Mouse (Mus musculus): ENCODE measurements around the gene Raph1. TPM values are rescaled to one million over a fixed set of nuclear protein-coding genes. Genes with fewer than 3 reads are reported as not detected.

The Raph1 gene
- total RNA-seq, 2 experiments from 2014 or later = 72.4 to 82.9 TPM

DNA sequence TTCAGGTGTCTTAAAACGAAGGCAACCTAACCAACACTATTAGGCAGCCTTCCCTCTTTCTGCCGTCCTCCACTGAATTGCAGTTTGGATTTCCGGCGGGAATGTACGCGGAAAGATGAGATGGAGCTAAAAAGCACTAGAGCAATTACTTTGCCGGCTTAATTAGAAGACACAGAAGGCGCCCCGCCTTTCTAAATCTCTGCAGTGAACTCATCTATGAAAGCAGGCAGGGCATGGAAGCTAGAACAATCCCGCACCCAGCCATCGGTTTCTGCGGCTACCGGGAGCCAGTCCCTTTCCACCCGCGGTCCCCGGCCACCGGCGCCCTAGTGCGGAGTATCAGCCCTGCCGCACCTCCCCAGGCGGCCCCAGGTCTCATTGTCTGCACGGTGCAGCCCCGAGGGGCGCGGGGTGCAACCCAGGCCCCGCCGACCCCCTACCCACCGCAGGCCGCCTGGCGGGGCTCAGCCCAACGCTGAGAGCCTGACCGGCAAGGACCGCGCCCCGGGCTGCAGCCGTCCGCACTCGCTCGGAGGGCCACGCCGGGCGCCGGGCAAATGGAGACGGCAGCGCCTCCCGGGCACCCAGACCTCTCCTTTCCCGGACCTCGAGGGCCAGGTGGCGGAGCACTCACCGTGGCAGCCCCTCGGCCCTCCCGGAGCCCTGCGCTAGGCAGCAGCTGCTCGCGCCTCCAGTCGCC is 823 bp downstream of the Raph1 start:
- peak; percentile 14 to 44 for DNase-seq (ENCODE audit: low spot score in 2 of 2)

DNA sequence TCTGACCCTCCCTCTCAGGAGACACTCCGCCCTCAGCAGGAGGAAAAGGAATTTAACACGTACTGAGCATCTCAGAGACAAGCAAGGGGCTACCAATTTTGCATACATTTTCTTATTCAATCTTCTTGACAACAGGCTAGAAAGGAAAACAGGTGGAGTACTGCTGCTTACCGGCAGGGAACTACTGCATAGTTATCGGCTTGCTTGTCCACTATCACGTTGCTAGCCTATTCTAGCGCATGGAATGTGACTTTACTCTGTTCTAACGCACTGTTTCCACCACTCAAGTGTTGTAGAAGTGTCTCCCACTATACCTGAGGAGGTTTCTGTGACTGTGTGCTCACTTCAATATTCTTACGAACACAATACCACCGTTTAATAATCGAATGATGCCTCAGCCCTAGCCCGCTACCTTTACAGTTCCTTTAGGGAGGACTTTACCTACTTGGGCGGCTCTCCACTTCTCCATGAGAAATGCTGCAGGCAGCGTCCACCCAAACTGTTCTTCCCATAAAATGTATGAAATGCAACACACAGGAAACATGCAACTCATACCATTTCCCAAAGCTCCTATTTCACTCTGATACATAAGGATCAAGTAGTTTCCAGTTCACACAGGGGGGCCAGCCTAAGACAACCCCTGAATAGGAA is 1.5 kb downstream of the Raph1 start:
- DNase-seq (ENCODE audit: low spot score in 2 of 2) = peak; percentile 13 to 26

DNA sequence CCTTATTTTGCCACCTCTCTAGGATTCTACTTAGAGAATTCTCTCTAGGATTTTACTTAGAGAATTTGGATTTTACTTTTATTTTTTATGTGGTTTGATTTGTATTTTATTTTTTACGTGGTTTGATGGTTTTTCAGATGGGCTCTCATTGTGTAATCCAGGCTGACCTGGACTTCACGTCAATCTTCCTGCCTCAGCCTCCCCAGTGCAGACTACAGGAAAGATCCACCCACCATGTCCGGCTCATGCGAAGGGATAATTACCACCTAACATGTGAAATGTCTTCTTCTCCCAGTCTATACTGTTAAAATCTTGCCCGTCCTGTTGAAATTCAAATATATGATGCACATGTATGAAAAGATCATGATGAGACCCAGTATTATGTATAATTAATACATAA is 2.2 kb downstream of the Raph1 start:
- no peak for DNase-seq (ENCODE audit: low spot score in 2 of 2)

DNA sequence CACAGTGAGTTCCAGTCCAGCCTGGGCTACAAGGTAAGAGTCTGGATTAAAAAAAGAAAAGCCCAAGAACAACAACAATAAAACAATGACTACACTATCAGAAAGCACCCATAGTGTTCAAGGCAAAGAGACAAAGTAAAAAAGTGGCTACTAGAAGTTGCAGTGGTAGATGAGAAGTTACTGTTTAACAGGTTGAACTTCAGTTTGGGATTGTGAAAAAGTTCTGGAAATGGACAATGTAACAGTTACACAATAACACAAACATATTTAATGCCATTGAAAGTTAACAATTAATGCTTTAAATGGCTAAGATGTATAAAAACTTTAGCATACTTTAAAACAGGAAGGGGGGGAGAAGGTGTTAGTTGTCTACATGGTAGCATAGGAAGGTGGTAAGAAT is 3.9 kb downstream of the Raph1 start:
- no peak for DNase-seq (ENCODE audit: low spot score in 2 of 2)

DNA sequence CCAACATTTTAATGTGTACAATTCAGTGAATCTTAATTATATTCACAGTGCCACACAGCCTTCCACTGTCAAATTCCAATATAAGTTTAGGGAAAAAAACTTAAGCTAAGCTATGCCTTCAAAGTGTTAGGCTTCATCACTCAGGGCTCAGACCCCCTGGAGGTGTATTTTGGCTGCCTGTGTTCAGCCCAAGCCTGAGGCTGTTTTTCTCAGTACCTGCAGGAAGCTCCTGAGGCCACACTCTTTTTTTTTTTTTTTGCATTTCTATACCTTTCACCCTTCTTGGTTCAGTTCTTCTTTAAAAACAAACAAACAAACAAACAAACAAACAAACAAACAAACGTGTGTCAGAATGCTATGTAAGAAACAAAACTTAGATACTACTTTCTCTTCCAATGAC is 23.2 kb downstream of the Raph1 start:
- DNase-seq (ENCODE audit: low spot score in 2 of 2) = no peak

DNA sequence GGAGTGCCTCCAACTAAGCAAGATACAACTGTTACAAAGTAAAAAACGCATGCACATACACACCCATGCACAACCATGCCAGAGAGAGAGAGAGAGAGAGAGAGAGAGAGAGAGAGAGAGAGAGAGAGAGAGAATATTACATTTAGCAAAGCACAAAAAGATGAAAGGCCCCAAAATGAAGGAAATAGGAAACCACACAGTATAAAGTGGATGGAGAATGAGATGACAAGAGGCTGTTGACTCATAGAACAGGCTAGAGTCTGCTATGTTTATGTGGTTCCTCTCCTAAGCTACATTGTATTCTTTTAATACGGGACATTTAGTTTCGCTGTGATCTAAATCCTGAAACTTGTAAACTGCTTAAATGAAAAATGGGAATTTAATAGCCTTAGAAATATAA is 27.6 kb downstream of the Raph1 start:
- DNase-seq (ENCODE audit: low spot score in 2 of 2) = no peak

DNA sequence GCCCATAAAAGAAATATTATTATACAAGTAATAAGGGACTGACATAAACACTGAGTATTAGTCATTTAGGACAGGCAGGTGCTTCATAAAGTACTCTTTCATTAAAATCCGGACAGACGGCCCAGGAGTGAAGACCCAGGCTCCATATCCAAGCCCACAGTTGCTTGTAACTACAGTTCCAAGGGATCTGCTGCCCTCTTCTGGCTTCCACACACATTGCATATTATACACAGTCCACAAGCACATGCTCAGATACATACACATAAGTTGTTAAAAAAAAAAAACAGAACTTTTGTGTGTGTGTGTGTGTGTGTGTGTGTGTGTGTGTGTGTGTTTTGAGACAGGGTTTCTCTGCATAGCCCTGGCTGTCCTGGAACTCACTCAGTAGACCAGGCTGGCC is 32.0 kb downstream of the Raph1 start:
- peak in 1 of 2 experiments; percentile 19 for DNase-seq (ENCODE audit: low spot score in 2 of 2)

DNA sequence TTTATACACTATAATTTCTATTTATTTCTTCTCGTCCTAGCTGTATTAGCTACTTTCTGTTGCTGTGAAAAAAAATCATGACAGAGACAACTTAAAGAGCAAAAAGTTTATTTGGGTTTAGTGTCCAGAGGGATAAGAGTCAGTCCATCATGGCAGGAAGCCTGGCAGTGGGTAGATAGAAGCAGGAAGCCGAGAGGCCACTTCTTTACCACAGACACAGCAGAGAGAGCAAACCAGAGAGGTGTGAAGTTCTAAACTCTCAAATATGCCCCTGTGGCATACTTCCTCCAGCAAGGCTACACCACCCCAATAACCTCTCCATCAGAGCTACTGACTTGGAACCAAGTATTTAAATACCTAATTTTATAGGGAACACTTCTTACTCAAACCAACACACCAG is 36.3 kb downstream of the Raph1 start:
- no peak for DNase-seq (ENCODE audit: low spot score in 2 of 2)

DNA sequence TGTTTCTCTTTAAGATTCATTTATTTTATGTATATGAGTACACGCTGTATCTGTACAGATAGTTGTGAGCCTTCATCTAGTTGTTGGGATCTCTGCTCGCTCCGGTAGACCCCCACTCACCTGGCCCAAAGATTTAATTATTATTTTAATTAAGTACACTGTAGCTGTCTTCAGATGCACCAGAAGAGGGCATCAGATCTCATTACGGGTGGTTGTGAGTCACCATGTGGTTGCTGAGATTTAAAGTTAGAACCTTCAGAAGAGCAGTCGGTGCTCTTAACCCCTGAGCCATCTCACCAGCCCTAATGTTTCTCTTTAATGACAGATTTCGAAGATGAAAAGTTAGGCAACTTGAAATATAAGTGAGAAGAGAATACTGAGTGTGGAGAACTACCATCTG is 36.8 kb downstream of the Raph1 start:
- DNase-seq (ENCODE audit: low spot score in 2 of 2) = no peak

DNA sequence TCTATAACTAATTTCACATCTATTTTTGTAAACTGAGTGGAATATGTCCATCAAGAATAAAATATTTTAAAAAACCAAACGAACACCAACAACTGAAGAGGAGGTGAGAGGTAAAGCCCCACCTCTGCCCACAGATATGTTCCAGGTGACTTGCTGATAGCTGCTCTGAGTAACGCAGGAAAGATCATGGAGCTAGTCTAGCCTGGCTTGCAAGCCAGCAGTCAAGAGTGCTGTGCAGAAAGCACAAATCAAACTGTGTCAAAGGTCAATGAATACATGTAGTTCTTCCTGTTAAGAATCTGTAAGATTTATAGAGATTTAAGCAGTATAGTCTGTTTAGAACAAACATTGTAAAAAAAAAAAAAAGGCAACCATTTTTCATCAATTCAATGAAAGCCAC is 56.3 kb downstream of the Raph1 start:
- DNase-seq (ENCODE audit: low spot score in 2 of 2) = no peak

DNA sequence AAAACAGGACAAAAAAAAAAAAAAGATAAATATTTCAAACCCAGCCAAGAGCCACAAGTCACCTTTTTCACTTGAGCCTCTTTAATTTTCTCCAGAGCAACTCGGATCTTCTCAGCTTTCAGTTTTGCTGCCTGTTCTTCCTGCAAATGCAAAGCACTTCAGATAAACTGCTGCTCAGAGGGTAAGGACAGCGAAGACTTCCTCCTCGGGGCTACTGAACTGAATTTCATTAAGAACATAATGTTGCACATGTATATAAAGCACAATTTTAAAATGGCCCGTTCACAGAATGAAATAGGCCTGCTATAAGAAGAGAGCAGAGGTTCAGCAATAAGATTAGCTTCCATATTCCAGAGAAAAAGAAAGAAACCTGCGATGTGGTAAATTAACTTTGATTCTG is 63.4 kb downstream of the Raph1 start:
- DNase-seq (ENCODE audit: low spot score in 2 of 2) = no peak

DNA sequence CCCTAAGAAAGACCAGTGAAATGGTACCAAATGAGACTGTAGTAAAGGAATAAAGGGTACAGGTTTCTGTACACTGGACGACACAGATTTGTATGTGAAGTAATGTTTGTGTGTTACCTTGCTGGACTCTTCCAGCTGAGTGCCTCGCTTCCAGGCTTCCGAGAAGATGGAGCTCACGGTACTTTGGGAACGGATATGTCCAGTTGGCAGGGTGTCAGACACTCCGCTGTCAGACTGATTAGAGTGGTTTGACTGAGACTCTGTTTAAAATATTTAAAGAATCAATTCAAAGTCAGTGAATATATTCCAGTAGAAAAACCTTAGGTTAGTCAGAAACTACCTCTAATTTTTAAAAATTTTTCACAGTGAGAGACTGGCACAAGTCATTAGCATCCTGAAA is 73.5 kb downstream of the Raph1 start:
- no peak for DNase-seq (ENCODE audit: low spot score in 2 of 2)

DNA sequence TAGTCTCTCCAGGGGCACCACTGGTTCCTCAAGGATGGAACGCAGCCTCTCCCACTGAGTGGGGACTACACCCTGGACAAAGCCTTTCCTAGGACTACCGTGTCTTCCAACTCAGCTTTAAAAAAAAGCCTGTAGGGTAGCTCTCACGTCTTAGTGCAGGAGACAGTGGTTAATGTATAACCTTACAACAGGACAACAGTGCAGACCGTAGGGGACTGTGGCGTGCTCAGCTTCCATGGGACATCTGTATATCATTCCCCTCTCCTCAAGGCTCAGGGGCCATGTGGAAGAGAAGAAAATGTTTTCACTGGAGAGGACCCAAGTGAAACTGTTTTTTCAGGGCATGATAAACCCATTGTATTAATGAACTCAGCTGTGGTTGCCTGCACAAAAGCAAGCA is 74.5 kb downstream of the Raph1 start:
- DNase-seq (ENCODE audit: low spot score in 2 of 2) = no peak

DNA sequence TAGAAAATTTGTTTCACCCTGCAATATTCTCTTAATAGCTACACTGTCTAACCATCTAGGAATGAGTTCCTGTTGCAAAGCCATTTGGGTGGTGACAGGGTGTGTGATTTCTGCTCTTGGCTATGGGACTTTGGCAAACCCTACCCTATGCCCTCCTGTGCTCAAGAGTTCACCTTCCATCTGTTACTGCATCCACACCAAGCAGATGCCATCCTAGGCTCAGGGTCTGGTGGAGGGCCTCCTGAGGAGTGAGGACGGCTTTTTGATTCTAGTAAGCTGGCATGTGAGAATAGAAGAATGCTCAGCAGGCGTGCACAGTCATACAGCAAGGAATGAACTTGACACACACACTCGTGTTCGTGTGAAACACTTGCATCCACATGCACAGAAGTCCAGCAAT is 76.4 kb downstream of the Raph1 start:
- no peak for DNase-seq (ENCODE audit: low spot score in 2 of 2)

DNA sequence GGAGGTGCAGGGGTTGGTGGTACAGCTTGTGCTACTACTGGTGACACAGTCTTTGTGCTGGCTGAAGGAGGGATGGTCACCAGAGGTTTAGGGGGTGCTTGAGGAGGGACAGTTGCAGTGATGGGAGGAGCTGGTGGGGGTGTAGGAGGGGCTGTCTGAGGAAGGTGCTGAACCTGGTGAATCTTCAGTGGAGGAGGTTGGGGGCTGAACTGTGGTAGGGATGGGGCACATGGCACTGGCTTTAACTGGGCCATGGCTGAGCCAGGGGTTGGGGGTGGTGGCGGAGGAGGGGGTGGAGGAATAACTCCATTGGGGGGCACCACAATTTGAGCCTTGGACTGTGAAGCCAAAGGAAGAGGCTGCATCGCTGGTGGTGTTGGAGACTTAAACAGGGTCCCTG is 77.2 kb downstream of the Raph1 start:
- DNase-seq (ENCODE audit: low spot score in 2 of 2) = no peak

DNA sequence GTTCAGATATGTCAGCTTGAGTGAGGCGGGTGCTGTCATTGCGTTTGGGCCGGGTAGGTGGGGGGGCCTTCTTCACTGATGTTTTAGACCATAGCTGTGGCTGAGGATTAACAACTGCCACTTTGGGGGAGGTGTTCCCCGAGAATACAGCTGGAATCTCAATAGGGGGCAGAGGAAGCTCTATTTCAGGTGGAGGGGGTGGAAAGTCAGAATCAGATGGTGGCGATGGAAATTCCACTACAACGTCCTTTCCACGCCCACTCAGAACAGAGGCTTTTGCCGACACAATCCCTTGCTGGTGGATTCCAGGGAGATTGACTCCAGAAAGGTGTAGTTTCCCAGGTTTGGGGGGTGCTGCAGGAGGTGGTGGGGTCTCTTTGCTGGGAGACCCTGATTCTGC is 78.3 kb downstream of the Raph1 start:
- DNase-seq (ENCODE audit: low spot score in 2 of 2) = peak; percentile 36 to 52

DNA sequence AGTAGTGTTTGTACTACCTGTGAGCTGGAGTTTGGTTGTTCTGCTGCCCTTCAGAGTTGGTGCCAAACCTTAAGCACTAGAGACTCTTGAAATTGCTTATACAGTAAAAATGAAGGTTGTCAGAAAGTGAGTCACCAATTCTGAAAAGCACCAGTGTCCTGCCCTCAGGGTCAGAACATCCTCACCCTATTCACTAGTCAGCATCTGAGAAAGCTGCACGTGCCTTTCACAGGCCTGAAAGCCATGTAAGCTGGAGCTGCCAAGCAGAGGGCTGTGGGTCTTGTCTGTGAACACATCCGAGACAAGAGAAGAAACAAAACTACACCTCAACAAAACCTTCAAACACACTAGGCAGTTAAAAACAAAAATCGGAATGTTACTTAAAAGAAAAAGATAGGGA is 81.3 kb downstream of the Raph1 start:
- no peak for DNase-seq (ENCODE audit: low spot score in 2 of 2)

DNA sequence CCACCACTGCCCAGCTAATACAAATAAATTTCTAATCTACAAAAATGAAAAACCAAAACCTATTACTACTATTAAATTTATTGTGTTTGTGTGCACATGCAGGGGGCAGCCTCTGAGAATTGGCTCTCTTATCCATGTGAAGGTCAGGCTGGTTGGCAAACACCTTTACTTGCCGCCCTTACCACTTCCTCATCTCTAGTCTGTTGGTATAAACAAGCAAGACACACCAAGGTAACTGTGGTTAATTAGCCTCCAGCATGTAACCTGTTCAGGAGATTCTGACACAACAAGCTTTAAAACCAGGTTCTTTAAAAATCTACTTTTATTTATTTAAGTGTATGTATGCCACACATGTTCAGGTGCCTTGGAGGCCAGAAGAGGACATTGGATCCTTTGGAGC is 84.0 kb downstream of the Raph1 start:
- DNase-seq (ENCODE audit: low spot score in 2 of 2) = no peak

DNA sequence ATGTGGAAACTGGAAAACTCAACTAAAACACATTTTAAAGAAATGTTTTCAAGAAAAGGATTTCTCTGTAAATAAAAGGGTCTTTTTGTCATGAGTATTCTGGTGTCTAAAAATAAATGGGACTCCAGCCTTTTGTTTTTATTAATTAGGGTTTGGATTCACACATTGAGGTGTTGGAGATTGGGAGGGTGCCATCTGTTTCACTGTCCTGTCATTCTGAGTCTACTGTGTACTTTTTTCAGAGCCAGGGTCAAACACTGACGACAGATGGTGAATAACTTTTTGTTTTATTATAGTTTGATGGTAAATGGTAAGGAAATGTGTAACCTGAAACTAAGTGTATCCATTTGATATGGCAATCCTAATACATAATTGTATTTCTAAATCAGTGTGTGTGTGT is 85.3 kb downstream of the Raph1 start:
- no peak for DNase-seq (ENCODE audit: low spot score in 2 of 2)

DNA sequence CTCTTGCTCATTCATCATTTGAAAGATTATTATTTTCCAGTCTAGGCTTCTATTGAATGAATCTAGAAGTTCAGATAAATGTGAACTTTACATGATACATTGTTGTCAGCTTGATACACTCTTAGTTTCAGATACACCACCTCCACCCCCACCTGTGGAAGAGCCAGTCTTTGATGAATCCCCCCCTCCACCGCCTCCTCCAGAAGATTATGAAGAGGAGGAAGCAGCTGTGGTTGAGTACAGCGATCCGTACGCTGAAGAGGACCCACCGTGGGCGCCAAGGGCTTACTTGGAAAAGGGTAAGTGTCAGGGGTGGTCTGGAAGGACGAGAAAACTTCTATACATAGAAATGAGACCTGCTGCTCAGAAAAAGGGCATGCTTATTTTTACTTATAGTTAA is 96.4 kb downstream of the Raph1 start:
- no peak for DNase-seq (ENCODE audit: low spot score in 2 of 2)

DNA sequence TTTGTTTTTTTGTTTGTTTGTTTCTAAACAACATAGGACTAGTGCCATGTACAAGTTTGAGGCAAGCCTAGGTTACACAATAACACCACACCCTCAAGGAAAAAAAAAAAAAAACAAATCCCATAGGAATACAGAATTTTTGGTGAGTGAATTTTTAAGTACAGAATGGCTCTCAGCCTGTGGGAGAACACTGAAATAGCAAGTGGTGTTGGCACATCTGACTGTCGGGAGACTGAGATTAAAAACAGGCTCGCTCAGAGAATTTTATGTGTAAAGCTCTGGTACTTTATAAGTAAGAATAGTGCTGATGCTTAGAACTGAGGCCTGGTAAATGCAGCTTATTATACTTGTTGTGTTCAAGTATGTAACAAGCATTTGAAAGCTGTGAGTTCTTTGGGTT is 97.4 kb downstream of the Raph1 start:
- DNase-seq (ENCODE audit: low spot score in 2 of 2) = no peak

DNA sequence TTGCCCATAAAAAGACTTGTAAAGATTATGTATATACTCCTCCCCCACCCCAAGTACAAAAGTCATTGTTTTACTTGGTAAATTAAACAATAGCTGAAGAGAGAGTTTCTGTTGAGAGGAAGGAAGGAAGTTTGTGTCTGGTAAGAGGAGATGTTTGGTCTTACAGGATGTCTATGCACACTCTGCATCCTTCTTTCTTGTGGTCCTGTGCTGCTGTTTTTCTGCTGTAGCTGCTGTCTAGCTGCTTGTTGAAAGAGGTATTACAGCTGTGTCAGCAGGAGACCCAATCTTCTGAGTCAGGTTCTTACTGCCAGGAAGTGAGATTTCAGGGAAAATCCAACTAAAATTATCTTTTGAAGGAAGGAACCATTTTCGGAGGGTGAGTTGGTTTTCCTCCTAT is 106.3 kb downstream of the Raph1 start:
- DNase-seq (ENCODE audit: low spot score in 2 of 2) = no peak

DNA sequence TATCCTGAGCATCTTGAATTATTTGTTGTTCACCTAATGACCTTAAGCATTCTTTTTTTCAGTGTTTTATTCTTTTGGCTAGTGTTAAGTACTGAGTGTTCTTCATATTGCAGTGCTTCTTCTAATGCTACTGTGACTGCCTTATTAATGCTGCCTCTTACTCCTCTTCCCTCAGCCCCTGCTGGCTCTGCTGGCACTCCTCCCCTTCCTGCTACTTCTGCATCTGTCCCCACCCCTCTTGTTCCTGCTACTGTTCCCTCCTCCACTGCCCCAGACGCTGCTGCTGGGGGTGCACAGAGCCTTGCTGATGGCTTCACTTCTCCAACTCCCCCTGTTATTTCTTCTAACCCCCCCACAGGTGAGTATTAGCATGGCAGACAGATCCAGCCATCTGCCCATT is 117.0 kb downstream of the Raph1 start:
- no peak for DNase-seq (ENCODE audit: low spot score in 2 of 2)

Measured in left cerebral cortex, adult 18-20 months (tissue).